Mouse (Mus musculus) midbrain, postnatal 0 days (tissue): Measurements from ENCODE around the gene Snx18. TPM values are rescaled to one million over a fixed set of nuclear protein-coding genes. Genes with fewer than 3 reads are reported as not detected.

Experiments used
- ATAC-seq: fragments of 200-750 bp; cut with Nextera tagmentation; 2 replicates; pipeline ENCODE4 v1.8.0; 2017; ENCODE audit warnings: moderate number of reproducible peaks, mild to moderate bottlenecking, moderate TSS enrichment, moderate library complexity; ENCODE audit not compliant: low FRiP score
- DNase-seq: peaks from one replicate; pipeline ENCODE4 v3.0.0-alpha.2; 2015; ENCODE audit warnings: low spot score
- H3K27ac ChIP-seq: fragments of 300-500 bp; sonication (generic); 2 replicates; pipeline ENCODE4 v1.5.1; 2014; ENCODE audit warnings: low read depth, mild to moderate bottlenecking, low read length, mixed read lengths
- H3K27me3 ChIP-seq: fragments of 300-500 bp; sonication (generic); 2 replicates; pipeline ENCODE4 v1.6.1; 2014; ENCODE audit warnings: low read length, control low read depth, mixed read lengths; ENCODE audit not compliant: insufficient read depth
- H3K36me3 ChIP-seq: fragments of 300-500 bp; sonication (generic); 2 replicates; pipeline ENCODE4 v1.6.1; 2014; ENCODE audit warnings: low read length, control low read depth, mixed read lengths; ENCODE audit not compliant: insufficient read depth
- H3K4me1 ChIP-seq: fragments of 300-500 bp; sonication (generic); 2 replicates; pipeline ENCODE4 v1.6.1; 2014; ENCODE audit warnings: mild to moderate bottlenecking, control low read depth, antibody characterized with exemption, low read length, mixed read lengths; ENCODE audit not compliant: insufficient read depth
- H3K4me2 ChIP-seq: fragments of 300-500 bp; sonication (generic); 2 replicates; pipeline ENCODE4 v1.6.1; 2014; ENCODE audit warnings: low read depth, mild to moderate bottlenecking, low read length, mixed read lengths; ENCODE audit not compliant: poor library complexity, severe bottlenecking
- H3K4me3 ChIP-seq: fragments of 300-500 bp; sonication (generic); 2 replicates; pipeline ENCODE4 v1.5.1; 2014; ENCODE audit warnings: low read depth, mild to moderate bottlenecking, low read length, moderate library complexity
- H3K9ac ChIP-seq: fragments of 300-500 bp; sonication (generic); replicated peaks from 2 replicates; pipeline ENCODE4 v1.6.1; 2014; ENCODE audit warnings: mild to moderate bottlenecking, low read length, moderate library complexity, mixed read lengths; ENCODE audit not compliant: poor library complexity, severe bottlenecking
- H3K9me3 ChIP-seq: fragments of 300-500 bp; sonication (generic); 2 replicates; pipeline ENCODE4 v1.6.1; 2016; ENCODE audit warnings: low read length, control low read depth
- CTCF ChIP-seq: IDR thresholded peaks from 2 replicates; pipeline ENCODE4 v1.5.1; 2016; ENCODE audit warnings: antibody characterized with exemption, mild to moderate bottlenecking
- WGBS: fragments of 180-500 bp; shearing (Covaris S2); extraction: QIAGEN DNeasy Blood & Tissue Kit; methylation state at CpG from one replicate; pipeline ENCODE4 v1.1.7; 2014; 5-methylcytosine and 5-hydroxymethylcytosine counted together
- polyA plus RNA-seq: library from polyadenylated mRNA; unstranded; fragments of >200 nt; fragmentation: Nextera tagmentation; extraction: Ambion mirVana; gene quantifications from 2 replicates; pipeline ENCODE4 v1.2.1, GENCODE M21; 2015
- total RNA-seq: library from RNA; depleted of rRNA; stranded (reverse); fragments of >200 nt; gene quantifications from 2 replicates; pipeline ENCODE4 v1.2.3, GENCODE M21; 2014

Gene Snx18
- total and polyA plus RNA-seq, 2 experiments from 2014 or later: 9.5 to 35.8 TPM

DNA sequence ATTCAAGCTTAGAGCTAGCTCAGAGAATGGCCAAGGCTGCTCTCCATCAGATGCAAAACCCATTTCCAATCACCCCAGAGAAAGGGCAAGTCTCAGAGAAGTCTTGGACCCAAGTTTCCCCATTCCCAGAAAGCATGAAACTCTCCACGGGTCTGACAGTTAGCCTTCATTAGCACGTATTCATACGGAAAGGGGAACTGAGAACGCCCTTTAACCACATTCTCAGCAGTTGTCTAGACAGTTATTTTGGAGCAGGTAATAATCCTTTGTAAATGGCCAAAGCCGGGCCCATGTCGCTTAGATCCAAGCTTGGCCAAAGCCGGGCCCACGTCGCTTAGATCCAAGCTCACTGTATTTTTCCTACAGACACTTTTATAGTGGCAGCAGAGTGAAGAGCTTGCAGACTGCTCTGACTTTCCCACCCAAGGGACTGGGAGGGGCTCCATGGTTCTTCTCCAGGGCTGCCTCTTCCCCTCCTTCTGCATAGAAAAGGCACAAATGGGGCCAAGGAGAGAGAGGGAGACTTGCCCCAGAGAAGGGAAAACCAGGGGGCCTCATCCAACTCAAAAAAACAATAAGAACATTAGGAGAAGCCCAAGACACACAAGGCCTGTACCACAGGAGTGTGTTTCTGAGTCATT lies 46.2 kb downstream of the Snx18 start:
- DNase-seq: no peak
- H3K27ac ChIP-seq: no peak overlapping the region
- H3K4me2 ChIP-seq: no peak overlapping the region
- H3K36me3 ChIP-seq: no peaks in the 10 kb centered on the region
- no peaks in the 10 kb centered on the region for H3K9me3 ChIP-seq
- H3K27me3 ChIP-seq: no peaks in the 10 kb centered on the region
- 88% methylated on average over 9 of the region's 9 CpGs for WGBS
- H3K4me1 ChIP-seq: no peaks in the 10 kb centered on the region; the same call in 1 of the 2 replicates
- ATAC-seq: no peak
- H3K9ac ChIP-seq: no peak overlapping the region
- no peak for TF ChIP-seq CTCF
- H3K4me3 ChIP-seq: no peak overlapping the region

DNA sequence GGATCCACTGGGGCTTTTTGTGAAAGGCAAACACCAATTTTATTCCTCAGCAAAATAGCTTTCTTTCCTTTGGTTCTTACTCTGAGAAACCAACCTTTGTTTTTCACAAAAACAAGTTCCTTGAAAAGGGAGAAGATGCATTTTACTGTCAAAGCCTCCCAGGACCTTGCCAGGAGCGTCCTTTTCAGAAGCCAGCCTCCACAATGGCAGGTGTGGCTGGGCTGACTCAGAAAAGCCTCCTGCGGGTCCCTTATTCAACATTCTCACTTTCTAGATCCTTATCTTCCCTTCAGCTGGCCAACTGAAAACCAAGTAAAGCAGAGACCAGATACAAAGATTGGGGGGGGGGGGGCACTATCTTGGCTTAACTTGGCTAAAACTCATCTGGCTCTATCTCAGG lies 48.8 kb downstream of the Snx18 start:
- DNase-seq (no peak), ATAC-seq (no peak)
- Histone ChIP-seq H3K4me3 (no peak overlapping the region), H3K4me2 (no peak overlapping the region), H3K36me3 (no peaks in the 10 kb centered on the region), H3K4me1 (no peaks in the 10 kb centered on the region; the same call in 1 of the 2 replicates), H3K9ac (no peak overlapping the region), H3K27me3 (no peaks in the 10 kb centered on the region), H3K27ac (no peak overlapping the region), H3K9me3 (no peaks in the 10 kb centered on the region)
- 19% methylated on average over 2 of the region's 2 CpGs for WGBS
- no peak for TF ChIP-seq CTCF

DNA sequence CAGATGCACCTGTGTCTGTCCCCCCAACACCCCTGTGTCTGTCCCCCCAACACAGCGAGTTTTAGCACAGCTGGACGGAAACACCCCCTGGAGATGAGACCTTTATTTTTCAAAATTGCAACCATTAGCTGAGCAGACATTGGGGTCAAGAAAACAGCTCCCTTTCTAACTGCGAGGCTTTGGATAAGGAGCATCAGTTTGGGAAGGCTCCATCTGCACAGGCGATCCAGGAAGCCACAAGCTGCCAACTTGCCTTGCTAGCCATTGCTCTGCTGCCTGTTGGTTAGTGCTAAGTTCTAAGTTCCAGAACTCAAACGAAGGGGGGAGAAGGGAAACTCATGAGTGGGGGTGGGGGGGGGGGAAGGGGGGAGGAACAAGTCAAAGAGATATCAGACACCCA lies 51.4 kb downstream of the Snx18 start:
- WGBS: 92% methylated on average over 5 of the region's 5 CpGs
- TF ChIP-seq CTCF: no peak

DNA sequence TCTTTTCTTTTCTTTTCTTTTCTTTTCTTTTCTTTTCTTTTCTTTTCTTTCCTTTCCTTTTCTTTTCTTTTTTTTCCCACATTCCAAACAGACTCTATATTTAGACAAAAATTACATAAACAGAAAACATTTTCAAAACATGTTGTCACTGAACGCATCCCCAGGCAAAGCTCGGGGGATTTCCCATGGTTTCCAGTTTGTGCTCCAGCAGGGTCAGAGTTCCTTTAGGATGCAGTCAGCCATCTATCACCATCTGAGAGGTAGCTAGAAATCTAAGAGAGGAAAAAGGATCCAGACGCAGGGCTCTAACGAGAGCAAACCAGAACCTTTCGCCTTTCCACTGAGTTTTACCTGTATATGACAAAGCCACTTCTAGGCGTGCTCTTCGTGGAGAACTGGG lies 52.0 kb downstream of the Snx18 start:
- DNase-seq: no peak
- no peaks in the 10 kb centered on the region for H3K9me3 ChIP-seq
- H3K4me1 ChIP-seq: no peaks in the 10 kb centered on the region; the same call in 1 of the 2 replicates
- no peak overlapping the region for H3K9ac ChIP-seq
- H3K36me3 ChIP-seq: no peaks in the 10 kb centered on the region
- no peak overlapping the region for H3K4me3 ChIP-seq
- ATAC-seq: no peak
- no peak for TF ChIP-seq CTCF
- H3K27me3 ChIP-seq: no peaks in the 10 kb centered on the region
- no peak overlapping the region for H3K27ac ChIP-seq
- H3K4me2 ChIP-seq: no peak overlapping the region
- 94% methylated on average over 7 of the region's 7 CpGs for WGBS

More for the DNA sequence above, 51.4 kb downstream of the Snx18 start:
- Histone ChIP-seq H3K36me3 (no peaks in the 10 kb centered on the region), H3K9ac (no peak overlapping the region), H3K27ac (no peak overlapping the region), H3K4me3 (no peak overlapping the region), H3K9me3 (no peaks in the 10 kb centered on the region), H3K27me3 (no peaks in the 10 kb centered on the region), H3K4me2 (no peak overlapping the region), H3K4me1 (no peaks in the 10 kb centered on the region; the same call in 1 of the 2 replicates)
- ATAC-seq (no peak), DNase-seq (no peak)

DNA sequence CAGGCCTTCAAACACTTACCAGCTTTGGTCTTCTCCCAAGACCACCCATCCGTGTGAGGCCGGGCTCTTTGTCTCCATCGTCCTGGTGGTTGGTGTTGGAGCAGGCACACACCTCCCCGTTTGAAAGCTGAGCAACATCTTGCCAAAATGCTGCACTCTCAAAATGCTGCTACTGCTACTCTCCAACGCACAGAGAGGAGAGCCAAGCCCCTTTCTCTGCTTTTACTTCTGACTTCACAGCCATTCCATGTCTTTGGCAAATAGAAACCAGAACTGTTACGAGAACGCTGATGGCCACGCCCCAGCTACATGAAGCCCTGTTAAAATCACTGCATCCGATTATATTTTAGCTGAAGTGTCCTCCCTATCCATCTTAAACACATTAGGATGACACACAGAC lies 58.7 kb downstream of the Snx18 start:
- DNase-seq (no peak), ATAC-seq (no peak)
- Histone ChIP-seq H3K9ac (no peak overlapping the region), H3K4me2 (no peak overlapping the region), H3K9me3 (no peaks in the 10 kb centered on the region), H3K4me3 (no peak overlapping the region), H3K27ac (no peak overlapping the region), H3K4me1 (no peaks in the 10 kb centered on the region), H3K36me3 (no peaks in the 10 kb centered on the region), H3K27me3 (no peaks in the 10 kb centered on the region)
- WGBS: 92% methylated on average over 9 of the region's 9 CpGs
- no peak for TF ChIP-seq CTCF

DNA sequence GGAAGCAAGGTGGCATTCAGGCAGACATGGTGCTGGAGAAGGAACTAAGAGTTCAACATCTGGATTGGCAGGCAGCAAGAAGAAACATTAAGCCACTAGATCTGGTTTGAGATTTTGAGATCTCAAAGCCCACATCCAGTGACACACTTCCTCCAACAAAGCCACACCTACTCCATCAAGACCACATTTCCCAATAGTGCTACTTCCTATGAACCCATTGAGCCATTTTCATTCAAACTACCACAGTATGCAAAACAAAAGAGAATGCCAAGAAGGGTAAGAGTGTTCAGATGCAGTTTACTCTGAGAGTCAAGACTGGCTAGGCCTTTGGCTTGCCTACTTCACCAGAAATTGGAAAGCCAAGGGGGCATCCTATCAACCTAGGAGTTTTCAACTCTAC lies 61.8 kb downstream of the Snx18 start:
- H3K9ac ChIP-seq: no peak overlapping the region
- H3K9me3 ChIP-seq: no peaks in the 10 kb centered on the region
- no peaks in the 10 kb centered on the region for H3K27me3 ChIP-seq
- no peak overlapping the region for H3K27ac ChIP-seq
- H3K4me1 ChIP-seq: no peaks in the 10 kb centered on the region
- no peak for DNase-seq
- no peak for ATAC-seq
- no peak overlapping the region for H3K4me3 ChIP-seq
- no peak overlapping the region for H3K4me2 ChIP-seq
- H3K36me3 ChIP-seq: no peaks in the 10 kb centered on the region
- no peak for TF ChIP-seq CTCF
